Mouse (Mus musculus) megakaryocyte, embryonic 14.5 days (primary cell): ENCODE data around the gene Pip5kl1.

Experiments used
- FLI1 ChIP-seq: IDR thresholded peaks from 2 replicates; pipeline ENCODE4 v1.6.1; 2012; ENCODE audit warnings: low read length, inconsistent platforms, mixed read lengths
- GATA1 ChIP-seq: IDR thresholded peaks from 3 replicates; pipeline ENCODE4 v1.6.1; 2012; ENCODE audit warnings: mixed read lengths, low read length, inconsistent platforms, borderline replicate concordance

DNA sequence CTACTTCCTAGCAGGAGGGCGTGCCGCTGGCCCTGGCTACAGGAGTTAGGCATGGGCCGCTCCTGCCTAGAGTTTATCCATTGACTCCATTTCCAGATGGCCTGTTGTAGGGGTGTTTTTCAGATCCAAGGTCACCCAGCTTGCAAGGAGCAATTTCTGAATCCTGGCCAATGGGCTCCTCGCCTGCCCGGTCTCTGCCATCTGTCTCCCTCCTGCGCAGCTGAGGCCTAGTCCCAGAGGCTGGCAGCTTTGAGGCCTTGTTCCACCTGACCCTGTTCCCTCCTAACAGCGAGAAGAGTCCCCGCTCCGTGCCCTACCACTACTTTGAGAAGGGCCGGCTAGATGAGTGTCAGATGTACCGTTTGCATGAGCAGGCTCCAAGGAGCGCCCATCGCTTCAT, 22.1 kb downstream of the Pip5kl1 start:
- TF ChIP-seq GATA1 (no peak), FLI1 (no peak)
